Mouse (Mus musculus) liver, postnatal 0 days (tissue): Measurements from ENCODE around the gene Tjp3.

Experiments
- CTCF ChIP-seq: sonication (generic); IDR thresholded peaks from 2 replicates; pipeline ENCODE4 v1.5.1; 2016; ENCODE audit warnings: antibody characterized with exemption, low read depth
- EP300 ChIP-seq: IDR thresholded peaks from 2 replicates; pipeline ENCODE4 v1.6.1; 2016; ENCODE audit warnings: antibody characterized with exemption, low read depth, mild to moderate bottlenecking

- no peak for TF ChIP-seq CTCF
- no peak for TF ChIP-seq EP300
Observed at GRCm38 (mm10) chr10:81325781-81326180, 34.4 kb upstream of the Tjp3 start.
